Mouse (Mus musculus): ENCODE results near the gene Prom2.

Prom2 gene

DNA sequence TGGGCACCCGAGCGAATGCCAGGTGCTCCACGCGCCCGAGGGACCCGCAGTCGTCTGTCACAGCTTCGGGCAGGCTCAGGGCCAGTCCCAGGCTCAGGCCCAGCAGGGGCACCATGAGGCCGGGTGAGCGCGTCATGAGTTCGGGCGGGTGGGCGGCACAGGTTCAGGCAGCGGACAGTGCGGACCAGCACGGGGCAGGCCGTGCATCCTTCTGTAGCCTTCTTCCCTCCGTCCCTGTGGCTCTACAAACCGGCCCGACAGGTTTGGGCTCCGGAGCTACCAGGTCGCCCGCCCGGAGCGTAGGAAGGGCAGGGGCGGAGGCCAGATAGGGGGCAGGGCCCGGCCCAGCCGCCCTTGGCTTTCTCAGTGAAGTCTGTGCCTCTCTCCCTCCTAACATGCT lies at the start of gene Prom2:
Prom2 (minus strand) TSS at position 283 of the 400 bp plus-strand sequence.
- no peak for DNase-seq (ENCODE audit: low spot score)

DNA sequence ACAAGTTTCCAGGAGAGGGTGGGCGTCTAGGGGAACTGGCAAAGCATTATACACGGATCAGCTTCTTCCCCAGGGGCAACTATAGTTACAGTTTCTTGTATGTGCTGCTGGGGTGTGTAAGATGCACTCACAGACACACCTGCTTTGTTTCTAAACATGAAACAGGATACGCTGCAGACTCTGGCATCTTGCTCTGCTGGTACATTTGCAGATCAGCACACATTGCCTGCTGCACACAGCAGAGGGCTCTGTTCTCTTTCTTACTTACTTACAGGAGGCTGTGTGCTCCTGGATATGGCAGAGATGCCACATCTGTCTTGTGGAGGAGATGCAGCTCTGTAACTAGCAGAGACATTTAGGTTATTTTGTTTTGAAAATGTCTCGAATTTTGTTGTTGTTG lies 49.6 kb upstream of the Prom2 start:
- no peak for DNase-seq (ENCODE audit: low spot score)

DNA sequence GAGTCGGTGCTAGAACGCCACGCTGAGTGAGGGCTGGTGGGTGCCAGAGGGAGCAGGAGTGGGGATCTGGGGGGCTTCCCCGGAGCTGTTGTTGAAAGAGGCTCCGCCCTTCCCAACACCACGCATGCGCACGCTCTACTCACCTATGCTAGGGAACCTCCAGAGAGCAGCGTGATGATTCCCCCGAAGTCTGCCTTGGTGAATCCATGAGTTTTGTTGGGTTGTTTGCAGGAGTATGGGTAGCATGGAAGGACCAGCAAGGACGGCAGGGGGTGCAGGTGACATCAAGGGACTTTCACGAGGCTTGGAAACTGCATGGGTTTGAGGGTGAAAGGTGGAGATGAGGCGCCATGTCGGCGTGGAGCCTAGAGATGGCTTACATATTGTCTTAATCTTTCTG lies 48.9 kb upstream of the Prom2 start:
- DNase-seq (ENCODE audit: low spot score) = no peak

DNA sequence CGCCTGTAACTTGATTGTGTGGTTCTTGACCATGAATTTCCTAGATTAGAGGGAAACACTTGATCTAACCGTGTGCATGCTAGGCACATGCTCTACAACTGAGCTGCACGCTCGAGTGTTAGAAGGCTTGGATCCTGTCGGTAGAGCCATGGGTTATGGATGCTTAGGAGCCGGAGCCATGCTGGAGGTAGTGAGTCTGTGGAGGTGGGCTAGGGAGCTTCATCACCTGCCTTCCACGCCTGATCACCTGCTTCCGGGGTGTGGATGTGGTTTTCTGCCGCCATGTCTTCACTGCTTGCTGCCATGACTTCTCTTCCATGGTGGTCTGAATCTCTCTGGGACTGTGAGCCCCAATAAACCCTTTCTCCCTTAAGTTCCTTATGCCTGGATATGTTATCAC lies 47.6 kb upstream of the Prom2 start:
- DNase-seq (ENCODE audit: low spot score) = no peak

DNA sequence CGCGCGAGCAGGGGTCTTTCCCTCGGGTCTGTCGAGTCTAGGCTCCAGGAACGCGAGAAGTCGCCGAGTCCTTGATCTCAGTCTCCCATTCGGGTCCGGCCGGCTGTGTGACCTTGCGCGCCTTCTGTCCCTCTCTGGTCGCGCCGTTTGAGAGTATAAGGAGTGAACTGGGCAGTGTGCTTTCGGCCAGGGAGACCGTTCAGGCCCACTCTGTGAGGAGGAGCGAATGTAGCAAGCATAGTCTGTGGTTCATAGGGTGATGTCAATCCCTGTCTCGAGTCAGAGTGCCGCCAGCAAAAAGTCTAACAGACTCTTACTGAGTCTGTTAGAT lies 46.2 kb upstream of the Prom2 start:
- DNase-seq (ENCODE audit: low spot score) = no peak

DNA sequence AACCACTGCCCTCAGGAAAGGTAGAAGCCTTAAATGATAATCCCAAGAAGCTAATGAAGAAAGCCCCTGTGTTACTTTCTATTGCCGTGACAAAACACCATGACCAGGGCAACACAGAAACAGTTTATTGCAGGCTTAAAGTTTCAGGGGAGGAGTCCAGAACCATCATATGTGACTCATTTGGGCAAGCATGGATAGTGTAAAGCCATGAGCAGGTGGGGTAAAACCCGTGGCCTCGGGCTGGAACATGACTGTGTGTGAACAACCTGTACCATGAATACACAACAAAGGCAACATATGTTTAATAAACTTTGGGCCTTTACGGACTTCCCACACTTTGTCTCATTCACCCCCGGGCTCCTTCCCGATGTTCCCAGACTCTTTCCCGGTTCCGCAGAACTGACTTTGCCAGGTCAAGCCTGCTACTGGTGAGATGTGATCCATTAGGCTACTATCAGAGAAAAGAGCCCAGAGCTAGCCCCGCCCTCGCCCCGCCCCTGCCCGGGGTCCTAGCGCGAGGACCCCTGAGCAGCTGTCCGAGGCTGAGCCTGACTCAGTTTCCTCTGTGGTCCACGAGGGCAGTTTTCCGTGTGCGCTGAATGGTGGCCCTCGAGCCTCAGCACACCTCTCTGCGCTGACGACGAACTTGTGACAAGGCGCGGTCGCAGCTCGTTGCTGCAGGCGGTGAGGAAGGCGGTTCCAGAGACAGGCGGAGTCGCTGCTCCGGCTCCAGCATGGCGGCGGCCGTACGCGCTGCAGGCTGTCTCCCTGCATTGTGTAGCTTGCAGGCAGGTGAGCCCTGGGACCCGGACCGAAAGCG lies 45.6 kb upstream of the Prom2 start, which contains the start of the genes Zfp661 and Mrps5:
Zfp661 (minus strand) TSS at position 401 of the 820 bp plus-strand sequence.
Mrps5 (plus strand) TSS at position 529 of the 820 bp plus-strand sequence.
- DNase-seq (ENCODE audit: low spot score) = peak; percentile 84

DNA sequence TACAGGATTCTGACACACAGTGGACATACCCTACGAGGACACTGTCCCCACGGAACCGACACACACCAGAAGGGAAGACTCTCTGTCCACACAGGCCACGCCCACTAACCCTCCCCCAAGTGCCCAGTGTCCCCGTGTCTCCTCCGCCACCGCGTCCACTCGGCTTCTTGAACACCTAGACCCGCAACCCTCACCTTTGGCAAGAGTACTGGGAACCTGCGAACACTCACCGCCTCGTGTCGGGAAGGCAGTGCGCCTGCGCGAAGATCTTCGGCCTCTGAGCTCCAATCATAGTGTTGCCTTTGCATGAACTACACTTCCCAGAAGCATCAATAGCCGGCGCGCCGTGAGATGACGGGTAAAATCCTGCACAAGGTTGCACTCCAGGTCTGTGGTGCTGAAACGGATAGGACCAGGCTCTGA lies 43.2 kb upstream of the Prom2 start:
- peak; percentile 92 for DNase-seq (ENCODE audit: low spot score)

DNA sequence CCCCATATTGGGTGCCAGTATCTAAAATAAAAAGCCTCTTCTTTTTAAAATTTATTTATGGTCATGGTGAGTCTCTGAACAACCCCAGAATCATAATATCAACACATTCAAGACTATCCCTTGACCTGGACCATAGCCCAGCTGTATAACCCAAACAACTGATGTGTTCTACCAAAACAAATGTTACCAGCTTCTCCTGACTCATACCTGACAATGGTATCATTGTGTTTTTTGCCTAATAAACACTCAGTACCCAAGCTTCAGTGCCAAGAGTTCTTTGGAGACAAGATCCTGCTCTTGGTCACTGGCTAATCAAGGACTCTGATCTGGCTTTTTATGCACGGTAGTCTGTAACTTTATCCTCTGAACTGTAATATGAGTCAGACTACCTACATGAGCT lies 32.1 kb upstream of the Prom2 start:
- DNase-seq (ENCODE audit: low spot score) = no peak

DNA sequence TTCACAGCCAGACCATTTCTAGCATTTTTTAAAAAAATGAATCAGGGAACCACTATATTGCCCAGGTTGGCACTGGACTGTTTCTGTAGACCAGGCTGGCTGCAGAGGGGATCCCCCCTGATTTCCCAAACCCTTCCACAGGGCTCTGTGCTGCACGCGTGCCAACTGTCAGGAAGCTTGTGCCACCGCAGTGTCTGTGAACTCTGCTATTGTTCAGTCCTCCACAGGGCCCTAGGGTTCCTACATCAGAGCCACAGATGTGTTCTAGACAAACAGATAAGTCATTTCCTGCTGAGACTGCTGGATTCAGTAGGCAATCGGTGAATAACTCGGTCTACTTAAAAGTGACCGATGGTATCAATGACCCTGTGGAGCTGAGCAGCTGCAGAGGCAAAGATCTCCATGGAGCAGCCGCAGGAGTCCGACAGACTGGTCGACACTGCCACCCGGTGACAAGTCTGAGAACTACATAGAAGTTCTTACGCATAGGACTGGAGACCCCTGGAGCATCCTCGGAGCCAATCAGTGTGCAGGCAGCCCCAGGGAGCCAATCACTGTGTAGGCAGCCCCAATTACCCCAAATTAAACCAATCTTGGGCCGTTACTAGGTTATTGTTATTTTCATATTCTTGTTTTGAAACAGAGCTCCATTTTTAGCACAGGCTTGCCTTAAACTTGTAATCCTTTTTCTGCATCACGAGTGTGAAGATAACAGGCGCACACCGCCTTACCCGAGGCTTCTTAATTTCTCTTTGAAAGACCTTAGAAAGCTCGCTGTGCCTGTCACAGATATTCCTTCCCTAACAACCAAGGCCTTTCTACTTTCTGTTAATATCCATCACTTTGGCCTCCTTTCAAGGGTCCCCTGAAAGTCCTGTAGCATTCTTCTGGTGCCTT lies 18.1 kb upstream of the Prom2 start:
- peak; percentile 42 for DNase-seq (ENCODE audit: low spot score)

DNA sequence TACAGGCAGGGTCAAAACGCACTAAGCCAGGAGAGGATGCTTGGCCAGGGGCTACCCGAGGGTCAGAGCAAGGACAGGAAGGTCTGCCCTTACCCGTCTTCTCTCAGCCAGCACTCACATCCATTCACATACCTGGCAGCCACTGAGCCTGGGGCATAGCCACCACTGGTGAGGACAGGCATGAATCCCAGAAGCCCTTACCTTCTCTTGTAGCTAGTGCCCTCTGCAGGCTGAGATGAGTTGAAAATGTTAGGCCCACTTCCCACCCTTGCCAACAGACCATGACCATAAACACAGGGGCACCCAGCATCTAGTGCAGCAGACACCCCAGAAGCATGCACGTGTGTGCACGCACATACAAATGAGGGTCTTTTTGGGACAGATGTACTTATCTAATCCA lies 9.8 kb upstream of the Prom2 start:
- no peak for DNase-seq (ENCODE audit: low spot score)

DNA sequence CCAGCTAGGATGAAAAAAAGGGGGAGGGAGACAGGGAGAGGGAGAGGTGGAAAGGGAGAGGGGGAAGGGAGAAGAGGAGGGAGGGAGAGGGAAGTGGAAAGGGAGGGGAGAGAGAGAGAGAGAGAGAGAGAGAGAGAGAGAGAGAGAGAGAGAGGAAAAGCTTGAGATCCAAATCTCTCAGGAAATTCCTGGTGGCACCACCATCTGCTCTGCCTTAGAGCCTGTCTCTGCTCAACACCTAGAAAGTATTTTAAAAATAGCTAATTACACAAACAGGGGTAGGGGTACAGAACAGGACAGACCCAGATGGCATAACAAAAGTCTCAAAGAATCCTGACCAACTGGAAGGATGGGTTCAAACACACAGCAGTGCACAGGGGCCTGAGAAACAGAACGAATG lies 9.2 kb upstream of the Prom2 start:
- DNase-seq (ENCODE audit: low spot score) = no peak

DNA sequence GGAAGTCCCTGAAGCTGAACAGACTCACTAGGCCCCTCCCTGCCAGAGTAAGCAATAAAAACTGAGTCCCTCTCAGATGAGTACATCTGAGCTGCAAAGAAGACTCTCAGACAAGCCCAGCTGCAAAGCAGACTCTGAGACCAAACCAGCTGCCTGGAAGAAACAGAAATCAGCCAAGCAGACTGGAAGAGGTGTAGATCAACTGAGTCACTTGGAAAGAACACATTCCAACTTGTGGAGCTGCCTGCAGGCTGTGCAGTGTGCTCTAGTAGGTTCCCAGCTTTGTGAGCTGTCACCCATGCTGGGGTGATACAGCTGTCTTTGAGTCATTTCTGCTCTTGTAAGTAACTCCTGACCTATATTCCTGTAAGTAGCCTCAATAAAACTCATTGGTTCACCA lies 8.4 kb upstream of the Prom2 start:
- no peak for DNase-seq (ENCODE audit: low spot score)

DNA sequence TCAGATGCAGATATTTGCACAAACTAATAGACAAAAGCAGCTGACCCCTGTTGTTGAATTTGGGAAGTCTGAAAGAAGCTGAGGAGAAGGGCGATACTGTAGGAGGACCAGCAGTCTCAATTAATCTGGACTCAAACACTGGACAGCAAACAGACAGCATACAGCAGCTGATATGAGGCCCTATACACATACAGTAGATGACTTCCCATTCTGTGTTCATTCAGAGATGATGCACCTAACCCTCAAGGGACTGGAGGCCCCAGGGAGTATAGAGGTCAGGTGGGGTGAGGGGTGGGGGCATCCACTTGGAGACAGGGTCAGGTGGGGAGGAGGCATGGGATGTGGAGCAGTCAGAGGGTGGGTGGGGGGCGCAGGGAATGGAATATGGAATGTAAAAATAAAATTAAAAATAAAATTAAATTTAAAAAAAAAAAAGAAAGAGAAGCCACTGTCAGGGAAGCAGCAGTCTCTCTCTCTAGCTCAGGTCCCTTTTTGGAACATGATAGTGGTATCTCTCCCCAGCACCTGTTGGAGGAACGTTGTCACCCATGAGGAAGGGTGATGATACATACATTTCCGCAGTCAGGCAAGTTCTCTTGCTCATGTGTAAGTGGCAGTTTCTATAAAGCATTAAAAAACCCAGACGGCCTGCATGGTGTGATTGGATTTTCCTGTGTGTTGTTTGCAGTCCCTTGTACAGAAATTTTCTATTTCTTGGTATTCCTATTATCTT lies 7.2 kb upstream of the Prom2 start:
- peak; percentile 42 for DNase-seq (ENCODE audit: low spot score)

DNA sequence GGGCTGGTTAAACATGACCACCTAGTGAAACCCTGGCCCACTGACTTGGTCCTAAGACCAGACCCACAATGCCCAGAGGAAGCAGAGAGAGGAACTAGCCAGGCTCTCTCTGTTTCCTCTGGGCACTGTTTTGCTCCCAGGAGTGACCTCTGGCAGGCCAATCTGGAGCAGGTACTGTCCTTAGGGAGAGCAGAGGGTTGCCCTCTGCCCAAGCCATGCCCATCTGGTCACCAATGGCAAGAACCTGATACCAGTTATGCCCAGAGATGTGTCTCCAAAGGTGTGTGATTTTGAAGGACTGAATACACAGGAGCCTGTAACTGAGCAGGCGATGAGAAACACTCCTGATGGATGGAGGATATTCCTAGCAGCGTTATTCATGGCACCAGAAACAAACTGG lies 430 bp upstream of the Prom2 start:
- no peak for DNase-seq (ENCODE audit: low spot score)

DNA sequence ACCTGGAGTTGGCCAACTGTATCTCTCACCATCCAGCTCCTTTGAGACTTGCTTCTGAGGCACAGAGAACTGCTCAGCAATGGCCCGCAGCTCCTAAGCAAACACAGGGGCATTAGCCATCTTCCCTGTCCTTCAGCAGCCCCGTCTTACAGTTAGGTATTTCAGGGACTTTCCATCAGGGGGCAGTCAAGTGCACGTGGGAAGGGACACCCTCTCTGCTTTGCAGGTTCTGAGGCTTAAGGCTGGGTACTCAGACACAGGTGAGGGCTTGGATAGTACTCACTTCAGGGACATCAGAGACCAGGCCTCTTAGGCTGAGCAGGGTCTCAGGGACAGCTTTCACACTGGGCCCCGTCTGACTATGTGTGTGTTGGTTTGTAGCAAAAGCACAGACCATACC lies 1.8 kb downstream of the Prom2 start:
- peak; percentile 23 for DNase-seq (ENCODE audit: low spot score)

DNA sequence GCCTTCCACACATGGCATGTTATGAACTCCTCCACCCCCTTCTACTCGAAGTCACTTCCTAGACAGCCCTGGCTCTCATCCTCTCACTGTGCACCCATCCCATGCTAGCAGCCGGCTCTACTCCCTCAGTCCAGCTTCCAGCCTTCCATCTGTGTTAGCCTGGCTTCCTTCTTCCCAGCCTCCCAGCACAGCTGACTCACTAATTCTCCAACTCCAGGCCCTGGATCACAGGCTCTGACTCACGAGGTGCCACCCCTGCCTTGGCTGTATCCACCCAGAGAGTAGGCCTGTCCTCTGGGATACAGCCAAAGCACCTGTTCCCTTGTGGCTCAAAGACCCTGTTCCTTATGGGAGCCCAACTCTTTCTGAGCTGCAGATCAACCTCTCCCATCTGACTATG lies 3.7 kb downstream of the Prom2 start:
- DNase-seq (ENCODE audit: low spot score) = no peak

DNA sequence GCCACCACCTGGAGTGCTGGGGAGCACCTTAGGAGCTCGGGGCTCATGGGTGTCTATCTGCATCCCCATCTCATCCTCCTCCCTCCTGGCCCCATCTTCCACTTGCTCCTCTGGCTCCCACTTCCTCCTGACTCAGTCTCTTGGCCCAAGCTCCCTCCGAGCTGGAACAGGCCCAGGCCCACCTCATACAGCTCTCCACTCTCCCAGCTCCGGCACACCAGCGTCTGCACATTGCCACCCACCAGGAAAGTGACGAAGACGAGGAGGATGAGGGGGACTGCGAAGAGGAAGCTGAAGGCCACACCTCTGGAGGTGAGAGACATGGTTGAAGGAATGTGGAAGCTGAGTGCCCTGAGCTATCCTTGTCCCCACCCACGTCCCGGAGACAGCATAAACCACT lies 5.9 kb downstream of the Prom2 start:
- no peak for DNase-seq (ENCODE audit: low spot score)

DNA sequence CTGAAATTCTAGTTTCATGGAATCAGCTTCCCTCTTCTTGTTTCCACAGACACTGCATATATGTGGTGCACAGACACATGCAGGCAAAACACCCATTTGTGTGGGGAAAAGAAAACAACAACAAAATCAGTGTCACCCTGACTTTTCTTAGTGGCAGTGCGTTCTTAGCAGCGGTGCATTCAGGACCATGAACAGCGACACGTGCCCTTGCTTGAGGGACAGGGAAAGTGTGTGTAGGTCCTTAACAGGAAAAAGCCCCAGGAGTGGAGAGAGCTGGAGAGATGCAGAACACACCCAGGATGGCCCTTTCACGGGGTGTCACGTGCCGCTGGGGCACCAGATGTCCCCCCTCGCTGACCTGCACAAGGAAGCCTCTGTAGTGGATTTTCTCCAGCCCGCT lies 8.9 kb downstream of the Prom2 start:
- DNase-seq (ENCODE audit: low spot score) = peak; percentile 20

DNA sequence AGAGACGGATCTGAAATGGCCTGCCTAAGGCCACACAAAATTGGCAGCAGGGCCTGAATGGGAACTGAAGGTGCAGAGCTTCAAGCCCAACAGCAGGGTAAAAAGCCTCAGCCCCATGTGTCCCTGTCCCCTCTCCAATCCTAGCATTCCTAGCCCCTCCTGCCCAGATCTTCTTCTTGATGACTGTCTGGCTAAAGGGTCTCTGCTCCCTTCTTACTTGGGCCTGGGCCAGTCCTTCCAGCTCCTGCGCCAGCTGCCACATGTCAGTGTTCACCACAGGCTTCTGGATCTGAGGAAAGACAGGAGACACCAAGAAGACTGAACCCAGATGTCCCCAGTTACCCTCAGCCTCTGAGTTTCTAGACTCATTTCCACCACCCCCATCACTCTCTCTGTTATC lies 9.7 kb downstream of the Prom2 start:
- no peak for DNase-seq (ENCODE audit: low spot score)

DNA sequence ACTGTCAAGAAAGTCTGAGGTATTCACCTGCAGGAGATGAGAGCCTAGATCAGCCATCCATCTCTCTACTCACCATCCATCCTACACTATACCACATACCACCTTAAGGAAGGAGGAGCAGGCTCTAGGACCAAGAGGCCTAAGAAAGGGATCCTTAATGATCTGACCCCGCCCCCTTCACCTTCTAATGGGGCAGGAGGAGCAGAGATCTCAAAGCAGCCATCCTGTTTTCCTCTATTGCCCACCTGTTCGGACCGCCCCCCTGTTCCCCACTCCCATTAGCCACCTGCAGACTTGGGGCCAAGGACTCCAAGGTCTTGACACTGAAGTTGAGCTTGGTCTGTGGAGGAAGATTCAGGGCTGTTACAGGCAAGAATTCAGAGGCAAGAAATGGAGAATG lies 10.8 kb downstream of the Prom2 start:
- DNase-seq (ENCODE audit: low spot score) = no peak

DNA sequence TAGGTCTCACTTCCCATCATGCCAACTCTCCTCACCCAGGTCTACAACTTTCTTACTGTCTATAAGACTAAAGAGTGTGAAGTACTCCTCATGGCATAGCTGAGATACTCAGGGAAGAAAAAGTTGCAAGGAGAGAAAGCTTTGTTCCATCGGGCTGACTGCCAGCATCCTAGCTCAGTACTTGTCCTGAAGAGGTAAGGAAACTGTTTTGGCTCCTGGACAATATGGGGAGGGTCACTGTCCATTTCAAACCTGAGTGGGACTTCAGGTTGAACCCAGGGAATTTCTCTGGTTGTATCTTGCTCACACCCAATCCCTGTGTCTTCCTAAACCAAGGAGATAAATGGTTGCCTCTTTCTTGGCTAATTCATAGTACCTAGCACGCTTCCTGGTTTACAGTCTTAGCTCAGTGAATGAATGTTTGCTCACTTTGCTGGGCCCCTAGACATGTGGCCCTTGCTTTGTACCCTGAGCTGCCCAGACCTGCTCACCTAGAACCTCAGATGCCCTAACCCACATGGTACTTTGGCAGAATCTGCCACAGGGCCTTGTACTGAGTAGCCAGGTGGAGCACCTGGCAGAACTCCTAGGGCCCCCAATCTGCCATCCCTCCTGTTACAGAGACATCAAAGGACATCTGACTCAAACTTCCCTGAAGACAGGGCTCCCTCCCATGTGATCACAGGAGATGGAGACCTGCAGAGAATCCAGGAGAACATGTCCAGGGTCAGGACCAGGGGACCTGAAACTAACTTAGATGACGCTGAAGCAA lies 16.1 kb downstream of the Prom2 start:
- DNase-seq (ENCODE audit: low spot score) = no peak
